Mouse (Mus musculus): ENCODE data around the gene Rps7. TPM values are rescaled to one million over a fixed set of nuclear protein-coding genes. Genes with fewer than 3 reads are reported as not detected.

The Rps7 gene
- total RNA-seq (2021) = 100 to 1,000 TPM; 246 to 270 TPM
- long read RNA-seq, experiment 1, transcript Rps7-201 (7 exons, 954 nt) = major isoform, 72 of 77 reads
- long read RNA-seq, experiment 1, partial matches to known transcripts = 0 of 77 reads
- long read RNA-seq, experiment 1, other reads (novel, unspliced or antisense) = 1 of 77 reads
- long read RNA-seq, experiment 2, transcript Rps7-203 (6 exons, 820 nt) = minor isoform, 5 of 82 reads
- long read RNA-seq, experiment 2, transcript Rps7-201 (7 exons, 954 nt) = major isoform, 76 of 82 reads
- long read RNA-seq, experiment 2, partial matches to known transcripts = 0 of 82 reads
- long read RNA-seq, experiment 2, other reads (novel, unspliced or antisense) = 1 of 82 reads

GRCm38 (mm10) chr12:28635535-28636476, at the start of gene Rps7:
Rps7 (minus strand) TSS chr12:28635953.
- Histone ChIP-seq H3K4me3 (peak within 1 kb of the TSS; percentile 79), H3K27ac (peak within 1 kb of the TSS; percentile 90)
- DNase-seq (ENCODE audit: extremely low spot score in 1 of 2, low spot score in 2 of 2) = peak; percentile 92 to 93
- intact Hi-C loops (cut with DNase I) = loop anchor here (1.0 to 5.0 kb wide), 3 partner anchors 13 to 114 kb away; partner anchors contain the start of genes Rnaseh1 and Trappc12
- no peak for TF ChIP-seq CTCF (IDR thresholded peaks at IDR 0.05)

DNA sequence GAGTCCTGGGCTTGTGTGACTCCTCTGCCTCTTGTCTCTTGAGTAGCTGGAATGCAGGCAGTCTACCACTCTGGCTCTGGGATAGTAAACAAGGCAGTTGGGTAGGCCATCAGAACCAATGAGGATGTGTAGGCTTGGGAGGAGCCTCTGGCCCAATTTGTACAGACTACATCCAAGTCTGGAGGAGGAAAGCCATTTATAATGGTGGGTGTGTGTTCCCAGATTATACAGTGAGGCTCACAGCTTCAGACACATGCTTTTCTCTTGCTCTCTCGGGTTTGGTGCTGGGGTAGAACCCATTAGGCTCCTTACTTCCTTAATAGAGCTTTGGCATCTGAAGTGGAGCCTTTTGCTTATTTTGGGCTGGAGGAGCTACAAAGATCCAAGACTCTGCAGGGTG, 48.9 kb upstream of the Rps7 start:
- intact Hi-C loops (cut with DNase I) = no loop called here
- Histone ChIP-seq H3K27ac (no peak overlapping the region), H3K4me3 (no peak overlapping the region)
- no peak for TF ChIP-seq CTCF (IDR thresholded peaks at IDR 0.05)
- DNase-seq (ENCODE audit: extremely low spot score in 1 of 2, low spot score in 2 of 2) = no peak

DNA sequence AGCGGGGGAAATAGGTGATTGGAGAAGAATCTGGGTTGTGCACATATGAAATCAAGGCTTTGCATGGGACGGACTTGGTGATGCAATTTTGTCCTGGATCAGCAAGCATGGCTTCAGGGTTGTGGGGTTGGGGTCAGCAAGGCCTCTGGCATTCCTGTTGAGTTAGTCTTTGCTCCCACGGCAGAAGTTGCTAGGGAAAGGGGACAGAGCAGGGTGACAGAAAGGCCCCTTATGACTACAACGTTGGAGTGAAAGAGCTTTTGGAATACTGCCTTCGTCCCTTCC, 40.1 kb upstream of the Rps7 start:
- H3K4me3 ChIP-seq = peak overlapping the region; percentile 57
- TF ChIP-seq CTCF (IDR thresholded peaks at IDR 0.05) = no peak
- intact Hi-C loops (cut with DNase I) = no loop called here
- peak overlapping the region; percentile 97 for H3K27ac ChIP-seq
- DNase-seq (ENCODE audit: extremely low spot score in 1 of 2, low spot score in 2 of 2) = no peak

DNA sequence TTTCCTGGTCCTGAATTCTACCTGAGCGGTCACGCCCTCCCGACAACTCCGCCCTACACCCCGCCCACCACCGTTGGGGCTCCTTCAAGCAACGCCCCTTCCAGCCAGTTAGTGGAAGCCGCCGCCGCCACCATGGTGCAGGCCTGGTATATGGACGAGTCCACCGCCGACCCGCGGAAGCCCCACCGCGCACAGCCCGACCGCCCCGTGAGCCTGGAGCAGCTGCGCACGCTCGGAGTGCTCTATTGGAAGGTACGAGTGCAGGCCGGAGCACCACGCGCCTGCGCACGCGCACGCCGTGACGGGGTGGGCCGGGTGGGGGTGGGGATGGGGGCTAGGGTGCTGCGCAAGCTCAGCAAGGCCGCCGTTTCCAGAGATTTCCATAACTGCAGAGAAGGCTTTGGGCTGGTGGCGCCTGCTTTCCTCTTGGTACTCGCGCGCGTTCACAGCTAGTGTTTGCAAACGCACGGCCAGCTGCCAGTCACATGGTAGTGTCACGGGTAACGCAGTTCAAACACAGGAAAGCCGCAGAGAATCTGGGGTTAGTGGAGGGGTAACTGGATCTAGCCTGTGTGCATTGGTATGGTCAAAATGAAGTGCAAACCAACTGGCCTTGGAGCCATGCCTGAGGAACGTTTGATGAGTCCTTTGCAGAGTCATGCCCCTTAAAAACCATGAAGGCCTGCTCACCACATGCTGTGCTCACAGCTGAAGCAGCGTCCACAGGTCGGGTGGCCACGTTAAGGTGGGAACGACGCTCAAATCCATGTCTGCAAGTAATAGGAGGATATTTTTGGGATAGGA, 39.6 kb upstream of the Rps7 start, which contains the start of gene Adi1:
Gene Adi1, plus strand, starts transcription at position 111 of the 804 bp plus-strand sequence.
- peak within 1 kb of the TSS; percentile 97 for H3K27ac ChIP-seq
- H3K4me3 ChIP-seq = peak within 1 kb of the TSS; percentile 57
- DNase-seq (ENCODE audit: extremely low spot score in 1 of 2, low spot score in 2 of 2) = peak; percentile 85 to 87
- no peak for TF ChIP-seq CTCF (IDR thresholded peaks at IDR 0.05)
- intact Hi-C loops (cut with DNase I) = no loop called here

GRCm38 (mm10) chr12:28674038-28674720, 38.4 kb upstream of the Rps7 start:
- no peak for DNase-seq (ENCODE audit: extremely low spot score in 1 of 2, low spot score in 2 of 2)
- intact Hi-C loops (cut with DNase I) = no loop called here
- Histone ChIP-seq H3K4me3 (peak overlapping the region; percentile 57), H3K27ac (peak overlapping the region; percentile 97)
- no peak; the same call in none of the 2 replicates for TF ChIP-seq CTCF (IDR thresholded peaks at IDR 0.05)

DNA sequence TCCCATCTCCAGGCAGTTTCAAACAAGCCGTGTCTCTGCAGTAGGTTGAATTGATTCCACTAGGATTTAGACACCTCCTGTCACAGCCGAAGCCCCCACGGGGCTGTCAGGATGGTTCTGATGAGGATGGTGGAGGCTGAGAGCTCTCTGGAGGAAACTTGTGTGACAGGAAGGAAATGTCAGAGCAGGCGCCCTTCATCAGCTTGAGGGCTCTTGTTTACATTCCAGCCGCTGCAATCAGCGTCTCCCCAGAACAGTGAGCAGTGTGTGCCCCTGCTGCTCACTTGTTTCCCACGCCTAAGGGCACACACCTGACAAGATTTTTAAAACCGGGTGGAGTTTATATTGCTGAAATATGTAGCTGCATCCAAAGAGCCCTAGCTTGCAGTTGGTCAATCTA, 31.5 kb upstream of the Rps7 start:
- Histone ChIP-seq H3K27ac (no peak overlapping the region), H3K4me3 (no peak overlapping the region)
- no peak for DNase-seq (ENCODE audit: extremely low spot score in 1 of 2, low spot score in 2 of 2)
- no peak for TF ChIP-seq CTCF (IDR thresholded peaks at IDR 0.05)
- intact Hi-C loops (cut with DNase I) = no loop called here

GRCm38 (mm10) chr12:28666734-28667133, 31.0 kb upstream of the Rps7 start:
- intact Hi-C loops (cut with DNase I) = no loop called here
- DNase-seq (ENCODE audit: extremely low spot score in 1 of 2, low spot score in 2 of 2) = no peak
- H3K4me3 ChIP-seq = no peak overlapping the region
- no peak overlapping the region for H3K27ac ChIP-seq
- no peak for TF ChIP-seq CTCF (IDR thresholded peaks at IDR 0.05)

DNA sequence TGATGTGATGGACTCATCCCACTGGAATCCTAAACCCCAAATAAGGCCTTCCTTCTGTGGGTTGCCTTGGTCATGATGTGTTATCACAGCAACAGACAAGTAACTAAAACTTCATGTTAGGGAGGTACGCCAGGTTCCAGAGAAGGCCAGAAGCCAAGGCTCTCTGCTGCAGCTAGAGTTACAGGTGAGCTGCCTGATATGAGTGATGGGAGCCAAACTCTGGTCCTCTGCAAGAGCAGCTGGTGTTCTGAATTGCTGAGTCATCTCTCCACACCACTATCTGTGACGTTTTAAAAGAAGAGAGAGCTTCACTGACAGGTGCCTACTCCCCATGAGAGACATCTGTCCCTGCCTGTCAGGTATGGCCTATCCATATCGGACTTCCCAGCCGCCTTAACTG, 26.9 kb upstream of the Rps7 start:
- no peak for TF ChIP-seq CTCF (IDR thresholded peaks at IDR 0.05)
- Histone ChIP-seq H3K27ac (no peak overlapping the region), H3K4me3 (no peak overlapping the region)
- intact Hi-C loops (cut with DNase I) = no loop called here
- DNase-seq (ENCODE audit: extremely low spot score in 1 of 2, low spot score in 2 of 2) = no peak

GRCm38 (mm10) chr12:28649141-28650110, 13.7 kb upstream of the Rps7 start, which contains the start of gene Rnaseh1:
Rnaseh1 (plus strand) TSS chr12:28649602.
- intact Hi-C loops (cut with DNase I) = loop anchor here (1.0 kb wide), 1 partner anchor 13 kb away; no protein-coding TSS in a partner anchor
- no peak for TF ChIP-seq CTCF (IDR thresholded peaks at IDR 0.05)

GRCm38 (mm10) chr12:28638778-28639177, 3.0 kb upstream of the Rps7 start:
- DNase-seq (ENCODE audit: extremely low spot score in 1 of 2, low spot score in 2 of 2) = no peak
- intact Hi-C loops (cut with DNase I) = loop anchor here (5.0 kb wide), 1 partner anchor 46 kb away; no protein-coding TSS in a partner anchor
- no peak overlapping the region for H3K4me3 ChIP-seq
- no peak; the same call in 1 of the 2 replicates for TF ChIP-seq CTCF (IDR thresholded peaks at IDR 0.05)
- no peak overlapping the region for H3K27ac ChIP-seq

More at GRCm38 (mm10) chr12:28649141-28650110, 13.7 kb upstream of the Rps7 start, which contains the start of gene Rnaseh1:
- Histone ChIP-seq H3K4me3 (peak within 1 kb of the TSS; percentile 70), H3K27ac (peak within 1 kb of the TSS; percentile 89)
- peak; percentile 90 to 93 for DNase-seq (ENCODE audit: extremely low spot score in 1 of 2, low spot score in 2 of 2)

All from left cerebral cortex, adult 2 months (tissue).